Mouse (Mus musculus): ENCODE results near the gene Sult2b1.

DNA sequence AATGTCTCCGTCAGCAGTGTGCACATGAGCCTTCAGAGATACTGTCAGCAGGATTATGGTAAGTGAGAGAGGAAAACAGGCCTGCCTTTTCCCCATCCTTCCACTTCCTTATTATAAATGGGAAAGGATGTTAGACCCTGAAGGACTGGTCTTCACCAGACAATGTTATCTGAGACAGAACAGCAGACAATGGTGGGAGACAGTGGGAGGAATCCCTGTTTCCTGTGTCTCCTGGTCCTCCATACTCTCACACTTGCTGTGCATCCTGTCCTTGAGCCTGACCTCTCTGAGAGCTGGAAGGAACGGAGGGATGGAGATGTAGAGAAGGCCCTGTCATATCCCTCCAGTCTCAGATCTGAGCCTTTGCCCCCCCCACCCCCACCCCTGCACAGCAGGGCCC is 92.1 kb downstream of the Sult2b1 start:
- TF ChIP-seq GATA1 (IDR thresholded peaks at IDR 0.05; ENCODE audit: low read length) = no peak
- no peak for TF ChIP-seq TAL1 (IDR thresholded peaks at IDR 0.05; ENCODE audit: low read length)
